Mouse (Mus musculus) neural tube, embryonic 13.5 days (tissue): Measurements from ENCODE around the gene Dph3. TPM values are rescaled to one million over a fixed set of nuclear protein-coding genes. Genes with fewer than 3 reads are reported as not detected.

Experiments
- ATAC-seq: fragments of 200-750 bp; cut with Nextera tagmentation; 2 replicates; pipeline ENCODE4 v1.8.0; 2017; ENCODE audit warnings: low read depth, mild to moderate bottlenecking, moderate TSS enrichment, moderate library complexity
- H3K27ac ChIP-seq: fragments of 300-500 bp; sonication (generic); replicated peaks from 2 replicates; pipeline ENCODE4 v1.5.1; 2015; ENCODE audit warnings: moderate library complexity, mild to moderate bottlenecking, inconsistent platforms
- H3K27me3 ChIP-seq: fragments of 300-500 bp; sonication (generic); 2 replicates; pipeline ENCODE4 v1.6.1; 2015; ENCODE audit warnings: mild to moderate bottlenecking, inconsistent platforms
- H3K36me3 ChIP-seq: fragments of 300-500 bp; sonication (generic); 2 replicates; pipeline ENCODE4 v1.6.1; 2015; ENCODE audit warnings: mild to moderate bottlenecking, inconsistent platforms
- H3K4me1 ChIP-seq: fragments of 300-500 bp; sonication (generic); replicated peaks from 2 replicates; pipeline ENCODE4 v1.6.1; 2015; ENCODE audit warnings: inconsistent platforms
- H3K4me2 ChIP-seq: fragments of 300-500 bp; sonication (generic); 2 replicates; pipeline ENCODE4 v1.6.1; 2015; ENCODE audit warnings: inconsistent platforms, mild to moderate bottlenecking, moderate library complexity
- H3K4me3 ChIP-seq: fragments of 300-500 bp; sonication (generic); 2 replicates; pipeline ENCODE4 v1.5.1; 2015; ENCODE audit warnings: mild to moderate bottlenecking, inconsistent platforms
- H3K9ac ChIP-seq: fragments of 300-500 bp; sonication (generic); 2 replicates; pipeline ENCODE4 v1.6.1; 2015; ENCODE audit warnings: moderate library complexity, mild to moderate bottlenecking, inconsistent platforms
- H3K9me3 ChIP-seq: fragments of 300-500 bp; sonication (generic); 2 replicates; pipeline ENCODE4 v1.6.1; 2016; ENCODE audit warnings: inconsistent platforms
- WGBS: fragments of 180-500 bp; shearing (Covaris S2); methylation state at CpG from one replicate; pipeline ENCODE4 v1.1.7; 2015; 5-methylcytosine and 5-hydroxymethylcytosine counted together
- polyA plus RNA-seq: library from polyadenylated mRNA; unstranded; fragments of >200 nt; fragmentation: Nextera tagmentation; extraction: Ambion mirVana; gene quantifications from 2 replicates; pipeline ENCODE4 v1.2.1, GENCODE M21; 2015

The Dph3 gene
- polyA plus RNA-seq, 1 experiment from 2014 or later = 78.9 TPM

DNA sequence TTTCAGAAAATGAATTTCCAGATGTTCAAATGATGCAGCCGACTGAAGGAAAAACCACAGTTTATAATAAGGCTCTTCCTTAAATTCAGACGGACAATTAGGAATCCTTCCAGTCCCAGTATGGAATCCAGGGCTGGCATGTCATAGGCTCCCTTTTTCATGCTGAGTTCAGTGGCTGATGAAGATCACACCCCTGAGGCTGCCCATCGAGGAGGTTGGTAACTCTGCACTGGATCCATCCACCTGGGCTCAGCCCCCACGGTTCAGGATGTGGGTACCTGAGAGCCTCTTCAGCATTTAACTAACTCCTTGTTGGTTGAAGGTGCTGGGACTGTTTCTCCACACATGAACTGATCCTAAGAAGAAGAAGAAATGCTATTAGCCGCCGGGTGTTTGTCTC lies 2.6 kb downstream of the Dph3 start:
- Histone ChIP-seq H3K4me2 (no peak overlapping the region), H3K9ac (no peak overlapping the region), H3K4me3 (no peak overlapping the region), H3K36me3 (peaks cover 36% of the 10 kb centered on the region), H3K9me3 (no peaks in the 10 kb centered on the region), H3K27me3 (no peaks in the 10 kb centered on the region), H3K27ac (no peak overlapping the region), H3K4me1 (peaks cover 19% of the 10 kb centered on the region)
- WGBS = 94% methylated on average over 6 of the region's 6 CpGs
- ATAC-seq = no peak

DNA sequence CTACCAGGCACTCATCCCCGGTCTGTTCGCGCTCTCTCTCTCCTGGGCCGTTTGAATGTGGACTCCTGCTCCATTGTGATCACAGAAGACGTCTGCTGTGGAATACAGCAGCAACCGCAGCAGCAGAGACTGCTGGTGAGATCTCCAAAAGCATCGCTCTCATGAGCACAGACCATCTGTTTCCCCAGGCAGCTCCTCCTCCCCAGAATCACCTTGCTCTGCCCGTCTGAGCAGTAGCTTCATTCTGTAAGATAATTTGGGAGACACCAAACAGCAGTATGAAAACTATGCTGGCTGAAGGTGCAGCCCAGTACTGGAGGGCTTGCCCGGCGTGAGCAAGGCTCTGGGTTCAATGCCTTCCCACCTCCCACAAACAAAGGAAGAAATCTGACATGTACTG lies 4.5 kb downstream of the Dph3 start:
- no peak overlapping the region for H3K27ac ChIP-seq
- ATAC-seq = no peak
- H3K4me2 ChIP-seq = no peak overlapping the region
- H3K4me1 ChIP-seq = peaks cover 6% of the 10 kb centered on the region
- no peak overlapping the region for H3K9ac ChIP-seq
- H3K4me3 ChIP-seq = no peak overlapping the region
- peaks cover 36% of the 10 kb centered on the region for H3K36me3 ChIP-seq
- no peaks in the 10 kb centered on the region for H3K9me3 ChIP-seq
- WGBS = 85% methylated on average over 10 of the region's 10 CpGs
- H3K27me3 ChIP-seq = no peaks in the 10 kb centered on the region

DNA sequence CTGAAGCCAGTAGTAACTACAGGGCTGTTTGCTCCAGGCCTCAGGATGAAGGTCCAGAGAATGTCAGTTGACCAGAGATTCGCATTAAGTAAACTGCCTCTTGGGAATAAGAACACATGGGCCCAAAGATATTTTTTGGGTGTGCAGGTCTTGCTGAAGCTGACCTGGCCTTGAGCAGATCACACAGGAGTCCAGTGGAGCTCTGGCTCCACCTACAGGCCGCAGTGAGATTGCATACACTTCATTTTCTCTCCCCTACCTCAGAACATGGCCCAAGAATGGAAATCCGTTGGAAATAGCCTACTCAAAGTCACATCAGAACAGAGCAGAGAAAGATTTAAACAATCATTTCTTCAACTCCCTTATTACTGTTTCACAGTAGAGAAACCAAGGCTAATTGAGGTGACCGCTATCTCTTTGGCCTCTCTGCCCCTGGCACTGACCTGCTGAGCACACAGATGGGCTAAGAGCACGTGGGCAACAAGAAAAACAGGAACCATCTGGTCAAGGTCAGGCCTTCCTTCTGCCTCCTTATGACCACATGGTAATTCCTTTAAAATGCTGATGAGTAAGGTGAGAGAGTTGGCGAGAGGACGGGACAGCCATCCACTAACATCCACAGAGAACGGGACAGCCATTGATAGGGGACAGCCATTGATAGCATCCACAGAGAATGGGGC lies 8.5 kb downstream of the Dph3 start:
- H3K4me3 ChIP-seq = no peak overlapping the region
- H3K36me3 ChIP-seq = peaks cover 26% of the 10 kb centered on the region
- WGBS = 44% methylated on average over 8 of the region's 8 CpGs
- no peaks in the 10 kb centered on the region for H3K27me3 ChIP-seq
- no peak overlapping the region for H3K4me2 ChIP-seq
- no peak overlapping the region for H3K27ac ChIP-seq
- ATAC-seq = peak; percentile 53; the same call in 1 of the 2 replicates
- no peaks in the 10 kb centered on the region for H3K4me1 ChIP-seq
- H3K9ac ChIP-seq = no peak overlapping the region
- no peaks in the 10 kb centered on the region for H3K9me3 ChIP-seq

DNA sequence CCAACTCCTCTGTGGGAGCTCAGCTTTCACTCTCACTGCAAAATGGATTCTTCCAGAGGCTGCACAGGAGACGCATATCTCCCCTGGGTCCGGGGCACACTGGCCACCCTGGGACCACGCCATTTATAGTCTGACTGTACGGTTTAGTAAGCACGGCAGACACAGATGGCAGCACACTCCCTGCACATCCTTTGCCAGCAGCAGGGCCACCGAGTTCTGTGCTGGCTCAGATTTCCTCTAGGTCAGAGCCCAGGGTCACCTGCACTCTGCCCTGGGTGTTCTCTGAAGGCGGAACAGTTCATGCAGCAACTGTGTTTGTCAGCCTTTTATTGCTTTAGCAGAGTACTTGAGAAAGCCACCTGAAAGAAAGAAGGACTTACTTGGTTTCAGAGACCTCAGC lies 11.6 kb downstream of the Dph3 start:
- H3K27ac ChIP-seq = no peak overlapping the region
- no peak overlapping the region for H3K4me2 ChIP-seq
- no peak overlapping the region for H3K4me3 ChIP-seq
- H3K27me3 ChIP-seq = no peaks in the 10 kb centered on the region
- peak overlapping the region; percentile 34; the same call in 1 of the 2 replicates for H3K9ac ChIP-seq
- ATAC-seq = no peak
- H3K36me3 ChIP-seq = 0 out of 2 replicates have a peak, but pooled peaks cover 5% of the 10 kb centered on the region
- no peaks in the 10 kb centered on the region for H3K9me3 ChIP-seq
- H3K4me1 ChIP-seq = no peaks in the 10 kb centered on the region
- 74% methylated on average over 7 of the region's 7 CpGs for WGBS

DNA sequence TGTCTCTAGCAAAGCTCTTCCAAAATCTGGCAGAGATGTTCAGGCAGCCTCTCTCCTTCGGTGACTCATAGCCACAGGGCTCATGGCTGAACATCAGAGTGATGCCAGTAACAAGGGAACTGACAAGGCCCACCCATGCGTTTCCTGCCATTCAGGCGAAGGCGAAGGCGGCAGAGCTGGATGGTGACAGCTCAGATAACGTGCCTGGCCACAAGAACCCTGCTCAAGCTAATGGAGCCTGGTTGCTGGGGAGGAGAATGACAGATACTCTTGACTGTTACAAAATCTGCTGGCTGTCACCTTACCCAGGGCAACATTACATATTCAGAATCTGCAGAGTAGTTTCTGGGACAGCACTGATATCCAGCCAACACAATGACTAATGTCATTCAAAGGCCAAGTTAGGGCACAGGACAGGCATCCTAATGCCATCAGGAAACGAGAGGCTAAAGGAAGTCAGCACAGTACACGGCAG lies 12.3 kb downstream of the Dph3 start:
- Histone ChIP-seq H3K27me3 (no peaks in the 10 kb centered on the region), H3K9ac (no peak overlapping the region)
- 72% methylated on average over 8 of the region's 8 CpGs for WGBS

DNA sequence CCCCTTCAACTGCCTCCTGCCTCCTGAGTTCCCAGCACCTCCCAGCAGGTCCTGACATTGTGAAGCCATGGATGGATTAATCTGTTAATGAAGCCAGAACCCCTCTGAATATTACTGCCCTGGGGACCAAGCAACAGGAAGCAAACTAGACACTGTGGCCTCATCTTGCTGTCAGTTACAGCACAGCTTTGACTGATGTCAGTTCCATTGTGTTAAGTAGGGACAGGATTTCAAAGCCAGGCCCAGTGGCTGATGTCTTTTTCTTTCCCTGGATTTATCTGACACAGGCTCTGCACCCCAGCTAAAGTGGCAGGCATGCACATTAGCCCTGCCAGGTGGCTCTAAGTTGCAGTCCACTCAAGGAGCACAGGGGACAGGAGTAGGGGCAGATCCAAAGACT lies 12.7 kb downstream of the Dph3 start:
- H3K4me2 ChIP-seq = no peak overlapping the region
- H3K36me3 ChIP-seq = no peaks in the 10 kb centered on the region
- no peak overlapping the region for H3K9ac ChIP-seq
- ATAC-seq = no peak
- no peaks in the 10 kb centered on the region for H3K4me1 ChIP-seq
- no peak overlapping the region for H3K4me3 ChIP-seq
- H3K27me3 ChIP-seq = no peaks in the 10 kb centered on the region
- H3K9me3 ChIP-seq = no peaks in the 10 kb centered on the region
- no peak overlapping the region for H3K27ac ChIP-seq

More for the DNA sequence above, 12.3 kb downstream of the Dph3 start:
- no peak overlapping the region for H3K27ac ChIP-seq
- H3K4me1 ChIP-seq = no peaks in the 10 kb centered on the region
- H3K4me2 ChIP-seq = no peak overlapping the region
- no peak overlapping the region for H3K4me3 ChIP-seq
- H3K36me3 ChIP-seq = 0 out of 2 replicates have a peak, but pooled peaks cover 3% of the 10 kb centered on the region
- no peaks in the 10 kb centered on the region for H3K9me3 ChIP-seq
- ATAC-seq = no peak

DNA sequence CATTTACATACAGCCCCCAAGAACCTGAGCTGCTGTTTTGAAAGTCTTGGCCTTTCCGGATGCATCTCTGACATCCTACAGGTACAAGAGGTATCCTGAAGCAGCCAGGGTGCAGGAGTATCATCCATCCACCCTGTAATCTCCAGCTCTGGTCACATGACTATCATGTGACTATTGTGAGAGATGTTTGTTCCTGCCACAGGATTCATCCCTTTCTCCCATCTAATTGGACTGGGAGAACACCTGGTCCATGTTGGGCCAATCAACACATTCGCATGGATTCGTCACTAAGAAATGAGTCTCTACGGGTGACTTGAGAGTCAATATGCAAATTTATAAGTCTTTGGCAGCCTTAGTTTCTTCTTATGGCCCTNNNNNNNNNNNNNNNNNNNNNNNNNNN lies 24.1 kb downstream of the Dph3 start:
- no peaks in the 10 kb centered on the region for H3K27me3 ChIP-seq
- H3K4me3 ChIP-seq = no peak overlapping the region
- H3K4me2 ChIP-seq = no peak overlapping the region
- H3K27ac ChIP-seq = no peak overlapping the region
- ATAC-seq = no peak
- H3K9ac ChIP-seq = no peak overlapping the region
- WGBS = 91% methylated on average over 4 of the region's 4 CpGs
- no peaks in the 10 kb centered on the region for H3K36me3 ChIP-seq
- H3K4me1 ChIP-seq = no peaks in the 10 kb centered on the region
- peaks cover 10% of the 10 kb centered on the region for H3K9me3 ChIP-seq

DNA sequence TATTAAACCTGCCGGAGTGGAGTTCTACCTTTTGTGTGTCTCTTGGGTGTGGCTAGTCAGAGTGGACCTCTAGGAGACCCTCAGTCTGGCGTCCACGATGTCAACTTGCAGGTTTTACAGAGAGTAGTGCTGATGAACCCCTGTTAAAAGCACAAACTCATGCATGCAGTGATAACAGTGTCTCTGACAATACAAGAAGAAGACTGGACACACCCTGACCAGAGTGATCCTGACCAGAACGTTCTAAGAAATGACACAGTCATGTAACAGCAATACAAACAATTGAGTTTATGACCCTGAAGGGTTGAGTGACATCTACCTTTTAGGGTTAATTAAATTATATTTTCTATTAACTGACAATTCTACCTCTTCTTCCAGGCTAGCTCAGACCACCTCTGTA lies 27.9 kb downstream of the Dph3 start:
- no peak for ATAC-seq
- WGBS = 90% methylated on average over 4 of the region's 4 CpGs
- no peaks in the 10 kb centered on the region for H3K9me3 ChIP-seq

DNA sequence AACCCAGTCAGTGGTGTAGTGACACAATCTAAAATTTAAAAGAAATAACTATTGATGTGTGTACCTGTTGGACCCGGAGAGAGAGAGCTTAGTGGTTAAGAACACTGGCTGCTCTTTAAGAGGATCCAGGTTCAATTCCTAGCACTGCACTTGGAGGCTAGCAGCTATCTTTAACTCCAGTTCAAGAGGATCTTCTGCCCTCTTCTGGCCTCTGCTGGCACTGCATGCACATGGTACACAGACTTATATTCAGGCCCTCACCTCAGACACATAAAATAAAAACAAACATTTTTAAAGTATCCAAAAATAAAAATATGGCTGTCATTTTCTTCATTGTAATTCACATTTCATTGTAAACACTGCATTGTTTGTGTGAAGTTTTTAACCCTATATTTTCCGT lies 28.9 kb downstream of the Dph3 start:
- Histone ChIP-seq H3K4me2 (no peak overlapping the region), H3K4me3 (no peak overlapping the region), H3K4me1 (no peaks in the 10 kb centered on the region), H3K27me3 (no peaks in the 10 kb centered on the region), H3K9ac (no peak overlapping the region), H3K9me3 (no peaks in the 10 kb centered on the region), H3K36me3 (no peaks in the 10 kb centered on the region), H3K27ac (no peak overlapping the region)
- ATAC-seq = no peak
- 96% methylated on average over 2 of the region's 2 CpGs for WGBS

More for the DNA sequence above, 27.9 kb downstream of the Dph3 start:
- Histone ChIP-seq H3K27ac (no peak overlapping the region), H3K4me1 (no peaks in the 10 kb centered on the region), H3K9ac (no peak overlapping the region), H3K4me3 (no peak overlapping the region), H3K4me2 (no peak overlapping the region), H3K27me3 (no peaks in the 10 kb centered on the region), H3K36me3 (no peaks in the 10 kb centered on the region)

DNA sequence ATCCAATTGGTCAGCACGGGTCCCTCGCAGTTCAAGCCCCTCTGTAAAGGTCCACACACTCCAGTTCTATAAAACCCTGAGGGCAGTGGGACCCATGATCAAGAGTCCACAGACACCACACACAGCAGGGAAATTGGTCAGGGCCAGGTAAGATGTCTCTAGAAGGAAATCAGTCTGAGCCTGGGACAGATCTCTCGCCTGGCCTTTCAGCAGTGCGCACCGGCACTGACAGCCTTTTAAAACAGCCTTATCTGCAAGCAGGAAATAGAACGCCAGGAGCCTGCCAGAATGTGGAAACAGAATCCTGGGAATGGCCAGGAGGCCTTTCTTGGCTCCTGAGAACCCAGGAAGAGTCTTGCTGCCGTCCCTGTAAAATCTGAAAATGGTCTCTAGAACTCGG lies 29.7 kb downstream of the Dph3 start:
- Histone ChIP-seq H3K36me3 (no peaks in the 10 kb centered on the region), H3K4me1 (no peaks in the 10 kb centered on the region), H3K27ac (no peak overlapping the region), H3K9me3 (no peaks in the 10 kb centered on the region), H3K4me2 (no peak overlapping the region), H3K9ac (no peak overlapping the region), H3K4me3 (no peak overlapping the region), H3K27me3 (no peaks in the 10 kb centered on the region)
- no peak for ATAC-seq
- WGBS = 85% methylated on average over 8 of the region's 8 CpGs

DNA sequence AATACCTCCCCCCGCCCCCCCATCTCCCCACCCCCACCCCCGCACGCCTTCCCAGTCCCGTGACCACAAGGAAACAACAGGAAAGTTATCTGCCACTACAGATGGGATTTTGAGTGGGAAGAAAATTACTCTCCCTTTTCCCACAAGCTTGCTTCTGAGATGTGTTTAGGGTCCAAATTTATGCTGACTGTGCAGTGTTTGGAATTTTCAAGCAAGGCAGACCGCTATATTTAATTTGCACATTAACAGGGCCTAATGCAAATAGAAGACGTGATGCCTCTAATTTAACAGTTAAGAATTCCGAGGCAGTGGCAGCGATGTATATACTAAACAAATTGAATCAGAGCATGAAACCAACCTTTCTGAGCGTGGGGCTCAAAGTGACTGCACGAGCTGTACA lies 30.7 kb downstream of the Dph3 start:
- no peak for ATAC-seq
- 72% methylated on average over 10 of the region's 10 CpGs for WGBS
- Histone ChIP-seq H3K4me1 (no peaks in the 10 kb centered on the region), H3K4me2 (no peak overlapping the region), H3K9ac (no peak overlapping the region), H3K27ac (no peak overlapping the region), H3K27me3 (no peaks in the 10 kb centered on the region), H3K4me3 (no peak overlapping the region), H3K36me3 (no peaks in the 10 kb centered on the region), H3K9me3 (no peaks in the 10 kb centered on the region)

DNA sequence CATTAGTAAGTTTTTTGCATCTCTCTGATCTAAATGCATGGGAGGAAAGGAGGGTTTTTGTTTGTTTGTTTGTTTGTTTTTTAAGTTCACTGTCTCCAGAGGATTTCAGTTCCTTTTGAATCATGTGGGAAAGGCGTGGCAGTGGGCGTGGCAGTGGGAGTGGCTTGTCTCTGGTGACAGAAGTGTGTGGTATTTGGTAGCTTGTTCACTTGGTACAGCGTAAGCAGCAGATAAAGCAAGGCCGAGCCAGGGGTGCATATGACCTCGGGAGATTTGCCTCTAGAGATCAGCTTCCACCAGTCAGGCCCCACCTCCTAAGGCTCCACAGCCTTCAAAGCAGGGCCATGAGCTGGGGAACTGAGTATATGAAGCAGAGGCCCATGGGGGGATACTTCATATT lies 31.6 kb downstream of the Dph3 start:
- Histone ChIP-seq H3K9ac (no peak overlapping the region), H3K27me3 (no peaks in the 10 kb centered on the region), H3K27ac (no peak overlapping the region), H3K36me3 (no peaks in the 10 kb centered on the region), H3K4me3 (no peak overlapping the region), H3K9me3 (no peaks in the 10 kb centered on the region), H3K4me1 (no peaks in the 10 kb centered on the region), H3K4me2 (no peak overlapping the region)
- WGBS = 85% methylated on average over 5 of the region's 5 CpGs
- no peak for ATAC-seq

DNA sequence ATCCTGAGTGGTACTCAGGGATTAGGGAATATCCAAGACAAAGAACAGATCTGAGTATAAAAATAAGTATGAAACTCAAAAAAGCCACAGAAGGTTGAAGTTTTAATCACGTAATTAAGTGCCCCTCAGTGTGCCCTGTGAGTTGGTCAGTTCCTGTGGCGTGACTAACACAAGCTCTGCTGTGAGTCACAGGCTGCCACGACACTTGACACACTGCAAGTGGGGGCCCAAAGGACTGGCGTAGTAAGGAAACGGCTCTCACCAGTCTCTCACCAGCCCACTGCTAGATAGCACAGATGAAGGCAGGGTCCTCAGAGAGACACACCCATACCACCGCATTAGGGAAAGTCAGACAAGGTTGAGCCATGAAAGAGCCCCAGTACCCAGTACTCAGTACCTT lies 35.4 kb downstream of the Dph3 start:
- Histone ChIP-seq H3K36me3 (no peaks in the 10 kb centered on the region), H3K9ac (no peak overlapping the region)

More for the DNA sequence above, 35.4 kb downstream of the Dph3 start:
- no peak for ATAC-seq
- Histone ChIP-seq H3K4me3 (no peak overlapping the region), H3K4me1 (no peaks in the 10 kb centered on the region), H3K27me3 (no peaks in the 10 kb centered on the region), H3K9me3 (no peaks in the 10 kb centered on the region), H3K27ac (no peak overlapping the region), H3K4me2 (no peak overlapping the region)
- WGBS = 87% methylated on average over 6 of the region's 6 CpGs
